Mouse (Mus musculus) cerebellum, adult 11-12 months (tissue): ENCODE data around the gene Ces1b.
A peak's percentile ranks its signal among the peaks of the same experiment; 100 is the strongest.

Source experiments
- DNase-seq: peaks from one replicate; pipeline ENCODE4 v3.0.0; 2022

Ces1b gene

GRCm38 (mm10) chr8:93079887-93080286, at the start of gene Ces1b:
Ces1b (minus strand) TSS chr8:93080017.
- DNase-seq, result no peak

- no peak for DNase-seq
Measured at GRCm38 (mm10) chr8:93126476-93126875, 46.7 kb upstream of the Ces1b start.

- DNase-seq, result no peak
Measured at GRCm38 (mm10) chr8:93122005-93122404, 42.2 kb upstream of the Ces1b start.

- no peak for DNase-seq
Measured at GRCm38 (mm10) chr8:93095376-93095775, 15.6 kb upstream of the Ces1b start.

- DNase-seq, result no peak
Measured at GRCm38 (mm10) chr8:93091324-93091723, 11.5 kb upstream of the Ces1b start.

GRCm38 (mm10) chr8:93088686-93089122, 8.9 kb upstream of the Ces1b start:
- no peak for DNase-seq

GRCm38 (mm10) chr8:93088193-93088592, 8.4 kb upstream of the Ces1b start:
- no peak for DNase-seq

GRCm38 (mm10) chr8:93075251-93075650, 4.6 kb downstream of the Ces1b start:
- no peak for DNase-seq

GRCm38 (mm10) chr8:93063416-93064117, 16.2 kb downstream of the Ces1b start:
- no peak for DNase-seq

GRCm38 (mm10) chr8:93059185-93059584, 20.6 kb downstream of the Ces1b start:
- no peak for DNase-seq

GRCm38 (mm10) chr8:93055238-93055637, 24.6 kb downstream of the Ces1b start:
- DNase-seq, result no peak

GRCm38 (mm10) chr8:93048510-93049416, 31.1 kb downstream of the Ces1b start:
- DNase-seq, result no peak

GRCm38 (mm10) chr8:93048092-93048491, 31.7 kb downstream of the Ces1b start, which contains the start of gene Ces1a:
Ces1a (minus strand) TSS chr8:93048192.
- DNase-seq, result no peak

GRCm38 (mm10) chr8:93043083-93043482, 36.7 kb downstream of the Ces1b start:
- DNase-seq, result no peak

GRCm38 (mm10) chr8:93040776-93041567, 38.8 kb downstream of the Ces1b start:
- DNase-seq, result no peak

- no peak for DNase-seq
Measured at GRCm38 (mm10) chr8:93040256-93040655, 39.6 kb downstream of the Ces1b start.

GRCm38 (mm10) chr8:93038831-93039230, 41.0 kb downstream of the Ces1b start:
- DNase-seq, result no peak

- DNase-seq, result no peak
Measured at GRCm38 (mm10) chr8:93030664-93031063, 49.2 kb downstream of the Ces1b start.

- DNase-seq, result no peak
Measured at GRCm38 (mm10) chr8:93021738-93022137, 58.1 kb downstream of the Ces1b start.

- DNase-seq, result no peak
Measured at GRCm38 (mm10) chr8:93014300-93014699, 65.5 kb downstream of the Ces1b start.

- DNase-seq, result no peak
Measured at GRCm38 (mm10) chr8:93012226-93012625, 67.6 kb downstream of the Ces1b start.

- peak; percentile 39 for DNase-seq
Measured at GRCm38 (mm10) chr8:93011439-93011838, 68.4 kb downstream of the Ces1b start.

GRCm38 (mm10) chr8:93010286-93010685, 69.5 kb downstream of the Ces1b start:
- no peak for DNase-seq
